Mouse (Mus musculus): Measurements from ENCODE around the gene Cog6.
A peak's percentile ranks its signal among the peaks of the same experiment; 100 is the strongest.
"Not testable (repeated sequence)": the region's sequence is repeated elsewhere in the genome, so short reads cannot be mapped to it uniquely, and the experiment has no call there.

The Cog6 gene

DNA sequence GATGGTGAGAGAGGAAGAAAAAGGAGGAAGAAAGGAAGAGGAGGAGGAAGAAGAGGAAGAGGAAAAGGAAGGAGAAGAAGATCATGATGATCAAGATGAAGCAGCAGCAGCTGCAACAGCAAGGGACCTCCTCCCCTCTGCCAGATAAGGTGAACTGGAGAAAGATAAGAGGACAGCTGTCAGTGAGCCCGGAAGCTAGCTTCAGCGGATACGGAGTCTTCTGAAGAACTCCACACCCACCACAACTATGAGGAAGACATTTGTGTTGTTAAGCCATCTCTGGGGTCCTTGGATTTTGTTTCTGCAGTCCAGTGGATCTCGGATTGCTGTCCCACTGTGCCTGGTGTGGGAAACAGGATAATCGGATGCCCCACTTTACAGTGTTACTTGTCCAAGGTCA is 15.4 kb upstream of the Cog6 start:
- DNase-seq (ENCODE audit: low read depth) = no peak

DNA sequence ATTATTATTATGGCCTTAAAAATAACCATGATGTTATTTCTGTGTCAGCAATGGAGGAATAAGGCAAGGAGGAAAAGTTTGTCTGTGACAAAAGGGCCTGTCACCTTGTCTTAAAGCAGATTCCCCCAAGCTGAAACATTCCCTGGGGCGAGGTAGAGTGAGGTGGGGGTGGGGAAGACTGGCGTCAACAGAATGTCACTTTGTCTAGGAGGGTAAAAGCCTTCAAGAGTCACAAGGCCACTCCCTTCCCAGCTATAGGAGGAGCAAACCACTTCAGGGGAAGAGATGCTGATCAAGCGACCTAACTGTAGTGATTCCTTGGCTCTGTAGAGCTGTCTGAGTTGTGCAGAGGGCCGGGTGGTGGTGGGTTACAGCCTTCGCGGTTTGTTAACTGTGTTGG is 14.5 kb upstream of the Cog6 start:
- no peak for DNase-seq (ENCODE audit: low read depth)

DNA sequence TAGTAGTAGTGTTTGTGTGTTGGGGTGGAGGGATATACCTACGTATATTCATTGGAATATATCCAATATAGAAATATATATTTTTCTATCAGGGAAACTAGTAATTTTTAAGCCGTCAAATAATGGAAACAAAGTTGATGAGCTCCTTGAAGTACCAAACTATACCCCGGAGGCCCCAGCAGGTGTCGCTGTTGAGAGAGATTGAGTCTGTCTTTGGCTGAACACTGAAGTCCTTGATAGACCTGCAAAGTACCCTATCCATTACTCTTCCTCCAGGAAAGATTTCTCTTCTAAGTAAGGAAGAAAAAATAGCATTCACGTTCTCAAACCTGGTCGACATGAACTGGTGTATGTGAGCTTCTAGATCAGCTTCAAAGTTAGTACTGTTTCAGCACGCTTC is 12.0 kb upstream of the Cog6 start:
- DNase-seq (ENCODE audit: low read depth) = peak; percentile 56

DNA sequence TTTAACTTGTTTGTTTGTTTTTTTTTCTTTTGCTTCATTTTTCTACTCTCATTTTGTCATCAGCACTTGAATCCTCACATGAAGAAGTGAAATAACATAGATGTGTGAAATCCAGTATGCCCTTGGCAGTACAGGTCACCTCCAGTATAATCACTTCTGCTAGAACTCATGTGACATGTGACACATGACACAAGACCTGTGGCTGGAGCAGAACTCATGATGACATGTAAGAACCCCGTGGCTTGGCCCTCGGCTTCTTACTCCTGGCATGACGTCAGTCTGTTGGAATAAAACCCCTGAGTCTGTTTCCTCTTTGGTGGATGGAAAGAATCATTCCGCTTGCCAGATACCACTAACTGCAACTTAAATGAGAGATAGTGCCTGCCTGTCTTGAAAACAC is 10.3 kb upstream of the Cog6 start:
- DNase-seq (ENCODE audit: low read depth) = no peak

DNA sequence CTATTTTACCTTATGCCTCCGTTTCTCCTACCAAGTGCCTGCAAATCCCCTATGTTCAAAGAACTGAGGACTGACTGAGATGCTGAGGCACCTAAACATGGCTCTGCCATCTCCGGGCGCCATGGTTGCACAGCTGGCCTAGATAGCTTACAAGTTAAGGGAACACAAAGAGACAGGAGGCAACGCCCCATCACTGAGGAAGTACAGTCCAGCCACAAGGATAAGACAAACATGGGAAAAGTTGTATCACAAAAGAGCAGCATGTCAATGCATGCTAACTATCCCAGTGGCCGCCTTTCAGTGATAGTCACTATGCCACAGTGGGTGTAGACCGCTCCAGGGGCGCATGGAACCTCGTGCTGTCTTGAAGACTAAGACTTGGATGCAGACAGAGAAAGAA is 9.6 kb downstream of the Cog6 start:
- no peak for DNase-seq (ENCODE audit: low read depth)

DNA sequence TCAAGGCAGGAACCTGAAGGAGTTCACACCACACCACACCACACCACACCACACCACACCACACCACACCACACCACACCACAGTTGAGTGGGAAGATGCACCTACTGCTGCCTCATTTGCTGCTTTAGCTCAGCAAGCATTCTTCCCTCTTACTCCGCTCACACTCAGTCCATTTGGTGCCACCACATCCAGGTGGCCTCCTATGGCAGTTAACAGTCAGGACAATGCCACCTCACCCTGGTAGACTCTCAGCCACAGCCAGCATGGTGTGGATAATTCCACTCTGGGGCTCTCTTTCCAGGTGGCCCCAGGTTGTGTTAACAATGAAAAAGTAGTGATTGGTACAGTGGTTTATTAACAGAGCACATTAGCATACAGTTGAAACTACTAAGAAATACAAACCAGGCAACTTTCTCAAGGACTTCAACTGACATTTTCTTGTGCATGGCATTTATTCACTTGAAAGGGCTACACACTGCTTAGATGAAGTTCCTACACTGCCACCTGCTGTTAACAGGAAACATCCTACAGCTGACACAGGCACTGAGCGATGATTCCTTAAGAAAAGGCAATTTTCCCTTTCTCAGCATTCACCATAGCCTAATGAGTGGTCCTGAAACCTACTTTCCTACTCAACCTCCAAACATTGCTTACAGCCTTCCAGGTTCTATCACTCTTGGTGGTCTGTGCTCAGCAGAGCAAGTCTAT is 12.5 kb downstream of the Cog6 start:
- DNase-seq (ENCODE audit: low read depth) = no peak

DNA sequence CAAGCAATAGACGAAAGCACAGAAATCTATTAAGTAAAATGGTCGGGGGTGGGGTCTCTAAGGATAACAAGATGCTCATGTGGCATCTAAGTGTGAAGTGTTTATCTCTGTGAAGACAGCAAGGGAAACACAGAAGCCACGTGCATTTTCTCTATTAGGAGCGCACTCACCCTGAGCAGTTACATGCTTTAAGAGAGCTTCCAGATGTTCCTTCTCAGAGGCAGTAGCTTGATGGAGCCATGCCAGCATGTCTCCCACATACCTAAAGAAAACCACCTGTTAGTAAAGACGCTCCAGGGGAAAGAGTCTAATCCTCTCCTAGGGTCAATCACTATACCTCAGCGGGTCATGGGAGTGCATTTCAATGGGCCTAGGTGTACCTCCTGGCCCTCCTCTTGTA is 15.0 kb downstream of the Cog6 start:
- no peak for DNase-seq (ENCODE audit: low read depth)

DNA sequence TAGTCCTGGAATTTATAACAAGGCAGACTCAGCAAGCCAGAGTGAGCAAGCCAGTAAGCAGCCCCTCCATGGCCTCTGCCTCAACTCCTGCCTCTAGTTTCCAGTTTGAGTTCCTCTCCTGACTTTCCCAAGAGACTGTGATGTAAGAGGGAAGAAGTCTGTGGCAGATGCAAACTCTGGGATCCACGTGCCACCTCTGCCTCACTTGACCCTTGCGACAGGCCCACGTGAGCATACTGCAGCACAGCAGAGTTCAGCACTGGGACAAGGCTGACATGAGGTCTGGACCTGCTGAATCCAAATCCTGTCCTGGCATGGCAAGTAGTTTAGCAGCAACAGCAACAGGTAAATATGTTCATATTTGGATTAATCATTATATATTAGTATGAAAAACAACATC is 17.0 kb downstream of the Cog6 start:
- DNase-seq (ENCODE audit: low read depth) = no peak

DNA sequence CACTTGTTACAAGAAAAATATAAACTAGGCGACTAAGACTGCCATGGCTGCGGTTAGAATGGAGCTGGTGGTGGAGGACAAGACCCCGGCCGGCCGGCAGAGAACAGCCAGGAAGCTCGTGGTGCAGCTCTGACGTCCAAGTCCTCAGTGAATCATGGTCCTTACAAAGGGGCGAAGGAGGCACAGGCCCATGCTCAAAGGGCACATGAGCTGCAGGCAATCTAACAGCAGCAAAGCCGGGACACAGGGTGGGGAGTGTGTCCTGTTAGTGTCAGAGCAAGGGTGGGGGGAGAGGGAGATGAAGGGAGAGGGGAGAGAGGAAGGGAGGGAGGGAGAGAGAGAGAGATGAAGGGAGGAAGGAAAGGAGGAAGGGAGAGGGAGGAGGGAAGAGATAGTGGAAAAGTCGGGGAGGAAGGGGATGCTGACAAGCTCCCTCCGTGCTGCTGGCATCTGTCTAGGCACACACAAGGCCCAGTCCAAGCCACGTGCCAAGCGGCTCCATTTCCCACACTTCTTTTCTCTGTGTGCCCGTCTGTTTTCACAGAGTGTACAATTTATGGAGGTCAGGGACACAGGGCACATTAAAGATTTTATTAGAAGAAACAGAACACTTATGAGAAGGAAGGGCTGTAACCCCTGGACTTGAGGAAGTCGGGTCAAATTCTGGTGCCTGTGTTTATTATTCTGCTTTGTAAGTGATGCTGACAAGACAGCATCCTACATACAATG is 17.9 kb downstream of the Cog6 start:
- DNase-seq (ENCODE audit: low read depth) = no peak

DNA sequence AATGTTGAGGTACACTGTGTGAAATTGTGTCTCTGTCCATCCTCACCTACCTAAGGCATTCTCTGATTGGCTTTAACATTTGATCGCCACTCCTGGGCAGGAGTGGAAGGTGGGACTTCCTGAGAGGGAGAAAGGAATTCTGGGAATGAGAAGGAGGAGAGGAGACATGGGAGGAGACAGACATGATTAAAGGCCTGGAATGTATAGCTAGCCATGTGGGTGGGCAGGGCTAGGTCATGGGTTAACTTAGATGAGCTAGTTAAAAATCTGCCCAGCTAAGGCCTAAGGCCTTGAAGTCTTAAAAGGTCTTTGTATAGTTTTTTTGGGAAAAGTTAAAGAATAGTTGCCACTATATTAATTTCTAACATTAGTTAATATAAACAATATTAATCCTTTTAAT is 19.7 kb downstream of the Cog6 start:
- DNase-seq (ENCODE audit: low read depth) = no peak

DNA sequence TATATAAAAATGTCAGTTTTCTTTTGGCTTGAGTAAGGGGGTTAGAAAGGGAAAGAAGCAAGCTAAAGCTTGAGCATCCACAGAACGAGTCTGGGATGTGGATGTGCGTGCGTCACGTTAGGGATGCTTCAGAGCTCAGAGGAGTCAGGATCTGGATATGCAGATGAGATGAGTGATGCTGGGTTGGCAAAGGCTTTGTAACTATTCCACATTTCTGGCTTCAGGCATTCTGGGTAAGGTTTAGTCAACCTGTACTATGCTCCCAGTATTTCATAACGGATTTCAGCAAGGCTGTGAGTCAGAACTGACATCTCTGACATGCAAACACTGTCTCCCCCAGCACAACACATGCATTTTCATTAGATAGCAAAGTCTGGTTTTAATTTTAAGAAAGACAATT is 20.4 kb downstream of the Cog6 start:
- no peak for DNase-seq (ENCODE audit: low read depth)

DNA sequence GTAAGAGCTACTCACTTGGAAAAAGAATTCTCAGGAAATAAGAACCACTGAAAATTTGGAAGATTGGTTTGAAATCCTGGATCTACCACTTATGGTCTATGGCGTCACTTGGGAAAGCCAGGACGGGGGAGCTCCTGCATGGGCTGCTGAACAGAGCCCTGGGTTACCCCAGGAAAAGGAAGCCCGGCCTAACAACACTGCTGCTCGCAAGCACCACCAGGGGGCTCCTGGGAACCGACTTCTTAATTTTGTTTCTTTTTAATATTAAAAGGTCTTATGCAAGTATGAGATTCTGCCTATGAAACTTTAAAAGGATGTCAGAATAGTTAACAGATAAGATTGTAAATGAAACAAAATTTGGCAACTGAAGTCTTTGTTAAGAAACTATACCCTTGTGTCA is 22.4 kb downstream of the Cog6 start:
- DNase-seq (ENCODE audit: low read depth) = no peak

DNA sequence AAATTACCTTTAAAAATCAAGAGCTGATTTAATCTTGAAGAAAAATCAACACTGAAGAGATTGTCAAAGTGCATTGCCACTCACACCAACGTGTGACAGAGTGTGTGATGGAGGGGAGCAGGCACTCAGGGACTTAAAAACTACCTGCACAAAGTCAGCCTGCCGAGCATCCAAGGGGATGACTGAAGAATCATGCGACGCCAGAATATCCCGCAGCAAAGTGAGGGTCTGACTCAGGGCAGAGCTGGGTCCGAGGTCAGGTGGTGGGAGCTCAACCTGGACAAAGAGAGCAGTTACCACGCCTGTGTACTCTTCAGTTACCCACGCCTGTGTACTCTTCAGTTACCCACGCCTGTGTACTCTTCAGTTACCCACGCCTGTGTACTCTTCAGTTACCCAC is 23.7 kb downstream of the Cog6 start:
- no peak for DNase-seq (ENCODE audit: low read depth)

DNA sequence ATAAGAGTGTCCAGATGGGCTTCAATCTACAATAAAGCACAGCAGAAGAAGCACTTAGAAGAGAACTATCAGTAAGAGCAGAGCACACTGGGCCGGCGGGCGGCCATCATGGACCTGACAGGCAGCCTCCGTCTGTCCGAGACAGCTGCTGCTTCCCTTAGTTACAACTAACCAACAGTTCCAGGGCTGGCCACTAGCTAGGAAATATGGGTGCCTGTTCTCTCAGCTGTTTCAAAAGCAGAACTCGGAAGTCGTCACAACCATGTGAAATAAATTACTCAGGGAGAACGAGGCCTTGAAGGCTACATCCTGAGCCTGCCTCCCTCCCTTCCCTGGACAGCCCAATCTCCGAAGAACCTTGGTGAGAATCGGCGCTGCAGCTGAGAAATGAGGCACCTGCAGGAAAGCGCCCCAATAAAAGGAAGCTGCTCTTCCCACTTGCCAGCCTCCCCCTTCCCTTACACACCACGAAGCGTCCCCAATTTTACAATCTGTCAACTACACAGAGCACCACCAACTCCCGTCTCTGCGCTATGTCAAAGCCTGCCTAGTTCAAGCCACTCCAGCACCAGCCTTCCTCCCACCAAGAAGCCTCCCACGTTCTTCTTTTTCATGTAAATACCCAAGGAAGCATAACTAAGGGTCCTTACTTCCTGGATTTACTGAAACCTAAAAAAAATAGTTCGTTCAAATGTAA is 26.8 kb downstream of the Cog6 start:
- no peak for DNase-seq (ENCODE audit: low read depth)

DNA sequence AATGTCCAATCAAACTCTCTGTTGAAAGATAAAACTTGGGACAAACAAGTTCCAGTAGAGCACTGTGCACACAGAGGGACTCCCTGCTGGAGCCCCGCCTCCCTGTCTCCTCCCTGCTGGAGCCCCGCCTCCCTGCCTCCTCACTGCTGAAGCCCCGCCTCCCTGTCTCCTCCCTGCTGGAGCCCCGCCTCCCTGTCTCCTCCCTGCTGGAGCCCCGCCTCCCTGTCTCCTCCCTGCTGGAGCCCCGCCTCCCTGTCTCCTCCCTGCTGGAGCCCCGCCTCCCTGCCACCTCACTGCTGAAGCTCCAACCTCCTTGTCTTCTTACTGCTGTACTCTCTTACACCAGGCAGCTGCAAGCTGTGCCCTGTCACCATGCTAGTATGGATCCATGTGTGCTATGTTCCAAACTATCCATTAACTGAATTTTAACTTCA is 31.5 kb downstream of the Cog6 start:
- DNase-seq (ENCODE audit: low read depth) = not testable (repeated sequence)

DNA sequence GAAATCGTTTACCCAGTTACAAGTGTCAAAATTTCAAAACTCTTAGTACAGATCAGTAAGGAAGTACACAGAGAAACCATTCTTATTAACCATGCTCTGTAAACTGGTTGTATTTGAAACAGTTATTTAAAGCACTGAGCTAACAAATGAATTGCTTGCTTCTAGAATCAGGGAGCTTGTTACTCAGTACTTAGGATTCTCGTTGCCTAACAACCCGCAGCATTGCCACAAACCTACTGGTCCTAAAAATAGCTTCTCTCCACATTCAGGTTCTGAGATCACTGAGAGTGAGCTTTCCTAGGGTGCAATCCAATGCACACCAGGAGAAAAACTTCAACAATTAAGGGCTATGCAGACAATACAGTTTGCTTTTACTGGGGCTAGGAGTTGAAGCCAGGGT is 33.3 kb downstream of the Cog6 start:
- no peak for DNase-seq (ENCODE audit: low read depth)

DNA sequence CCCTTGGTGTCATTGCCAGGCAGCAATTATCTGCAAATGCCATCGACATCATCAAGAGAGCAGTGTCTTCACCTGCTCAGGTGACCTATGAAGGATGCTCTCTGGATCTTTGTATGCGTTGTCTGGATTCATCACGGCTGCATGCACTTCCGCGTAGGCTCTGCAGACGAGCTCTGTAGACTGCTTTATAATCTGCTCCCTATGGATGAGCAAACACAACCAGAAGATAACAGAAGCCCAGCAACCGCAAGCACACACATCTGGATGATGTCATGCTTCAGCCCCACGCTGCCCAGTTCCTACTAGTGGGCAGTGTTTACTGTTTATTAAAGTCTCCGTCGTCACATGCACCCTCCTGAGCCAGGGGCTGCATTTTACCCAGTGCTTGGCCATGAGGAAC is 34.0 kb downstream of the Cog6 start:
- no peak for DNase-seq (ENCODE audit: low read depth)

DNA sequence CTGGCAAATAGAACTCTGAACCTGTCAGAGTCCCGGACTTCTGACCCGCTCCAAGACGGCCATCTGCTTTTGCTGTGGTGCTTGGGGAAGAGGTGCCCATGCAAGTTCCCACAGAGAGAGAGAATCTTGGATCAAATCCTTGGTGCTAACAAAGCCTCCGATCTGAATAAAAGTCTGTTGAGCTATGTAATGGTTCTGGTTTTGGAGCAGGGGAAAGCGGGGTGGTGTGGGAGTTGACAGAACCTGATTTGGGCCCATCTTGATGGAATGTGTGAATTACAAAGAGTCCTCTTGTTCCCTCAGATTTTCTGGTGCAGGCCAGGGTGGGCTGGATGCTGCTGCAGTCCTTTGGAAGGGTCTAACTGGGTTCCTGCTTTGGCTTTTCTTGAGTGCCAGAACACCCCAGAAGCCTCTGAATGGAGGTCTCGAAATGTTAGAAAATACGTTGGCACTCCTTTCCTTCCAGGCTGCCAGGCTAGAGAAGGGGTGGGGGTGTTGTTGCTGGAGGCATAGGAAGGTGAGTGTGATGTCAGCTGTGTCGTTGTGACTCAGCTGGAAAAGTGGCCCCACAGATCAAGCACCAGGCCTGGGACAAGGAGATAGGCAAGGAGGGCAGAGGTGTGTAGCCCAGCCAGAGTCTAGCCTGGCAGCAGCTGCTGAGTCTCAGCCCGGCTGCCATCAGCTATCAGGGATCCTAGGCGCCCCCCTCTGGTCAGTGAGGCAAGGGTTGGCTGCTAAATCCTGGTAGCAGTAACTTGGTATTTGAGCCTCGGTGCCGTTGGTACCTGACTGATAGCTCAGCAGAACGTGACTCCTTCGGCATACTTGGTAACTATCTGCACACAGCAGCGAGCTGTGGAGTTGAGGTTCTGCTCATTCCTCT is 42.1 kb downstream of the Cog6 start:
- peak; percentile 49 for DNase-seq (ENCODE audit: low read depth)

DNA sequence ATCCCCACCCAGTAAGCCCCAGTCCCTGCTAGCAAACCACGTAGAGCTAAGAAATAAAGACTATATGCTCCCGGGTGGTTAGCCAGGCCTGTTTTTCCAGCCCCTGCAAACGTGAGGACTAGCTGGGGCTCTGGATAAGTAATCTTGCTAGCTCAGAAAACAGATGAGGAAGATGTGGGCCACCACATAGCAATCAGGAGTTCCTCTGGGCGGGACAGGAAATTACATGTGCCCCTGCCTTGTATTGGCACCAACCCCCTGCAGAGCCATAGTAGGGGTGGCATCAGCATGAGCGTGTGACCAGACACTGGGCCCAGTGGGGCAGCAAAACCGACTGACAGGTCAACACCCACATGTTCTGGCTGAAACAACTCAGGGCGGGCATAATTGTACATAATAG is 44.1 kb downstream of the Cog6 start:
- no peak for DNase-seq (ENCODE audit: low read depth)

DNA sequence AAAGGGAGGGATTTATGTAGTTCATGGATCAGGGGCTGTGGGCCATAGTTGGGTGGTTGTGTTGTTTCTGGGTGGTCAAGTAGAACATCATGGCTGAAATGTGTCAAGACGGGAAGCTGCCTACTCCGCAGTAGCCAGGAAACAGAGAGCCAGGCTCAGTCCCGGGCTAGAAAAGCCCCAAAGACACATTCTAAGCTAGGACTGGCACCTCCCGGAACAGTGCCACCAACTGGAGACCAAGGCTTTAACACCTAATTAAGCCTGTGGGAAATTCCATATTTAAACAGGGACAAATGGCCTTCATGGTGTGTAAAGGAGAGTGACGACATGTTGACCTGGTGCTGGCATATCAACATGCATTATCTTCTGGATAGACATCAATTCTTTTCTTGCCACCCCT is 50.0 kb downstream of the Cog6 start:
- DNase-seq (ENCODE audit: low read depth) = no peak

DNA sequence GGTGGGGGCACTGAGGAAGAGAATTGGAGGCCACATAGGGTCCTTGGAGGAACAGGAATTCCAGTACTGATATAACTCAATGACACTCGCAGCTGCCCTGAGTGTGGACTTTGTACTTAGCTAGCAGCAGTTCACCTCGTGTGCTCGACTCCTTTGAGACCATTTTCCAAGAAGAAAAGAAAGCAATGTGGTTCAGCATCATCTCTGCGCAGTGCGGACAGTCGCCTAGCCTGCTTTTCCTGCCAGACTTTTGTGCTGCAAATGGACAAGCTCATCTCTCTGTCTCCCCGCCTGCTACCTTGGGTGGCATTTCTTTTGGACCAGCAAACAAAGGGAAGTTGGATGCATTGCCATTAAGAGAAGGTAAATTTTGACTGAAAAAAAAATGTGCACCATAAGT is 52.8 kb downstream of the Cog6 start:
- no peak for DNase-seq (ENCODE audit: low read depth)

DNA sequence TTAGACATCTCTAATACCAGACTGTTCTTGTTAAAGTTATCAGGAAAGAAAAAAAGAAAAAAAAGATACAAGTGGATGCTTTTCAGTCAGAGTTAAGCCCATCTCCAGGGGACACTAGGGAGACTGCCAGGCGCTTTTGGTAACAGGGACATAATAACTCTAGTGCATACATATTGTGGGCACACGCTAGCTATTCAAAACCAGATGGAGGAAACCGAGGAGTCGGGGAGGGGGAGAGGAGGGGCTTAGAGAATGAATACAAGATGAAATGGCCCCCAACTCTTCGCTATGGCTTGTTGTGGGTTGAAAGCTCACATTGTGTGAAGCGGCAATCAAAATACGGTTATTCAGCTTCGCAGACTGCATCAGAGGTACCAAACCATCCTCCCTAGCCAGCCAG is 53.6 kb downstream of the Cog6 start:
- no peak for DNase-seq (ENCODE audit: low read depth)

All from c-Kit-positive CD71-negative TER-119-negative erythroid progenitor cells, embryonic 14.5 days (primary cell).